Mouse (Mus musculus): ENCODE results near the gene Map2k4. TPM values are rescaled to one million over a fixed set of nuclear protein-coding genes. Genes with fewer than 3 reads are reported as not detected.

Map2k4 gene
- polyA plus RNA-seq, 1 experiment from 2014 or later, result 66.0 TPM

DNA sequence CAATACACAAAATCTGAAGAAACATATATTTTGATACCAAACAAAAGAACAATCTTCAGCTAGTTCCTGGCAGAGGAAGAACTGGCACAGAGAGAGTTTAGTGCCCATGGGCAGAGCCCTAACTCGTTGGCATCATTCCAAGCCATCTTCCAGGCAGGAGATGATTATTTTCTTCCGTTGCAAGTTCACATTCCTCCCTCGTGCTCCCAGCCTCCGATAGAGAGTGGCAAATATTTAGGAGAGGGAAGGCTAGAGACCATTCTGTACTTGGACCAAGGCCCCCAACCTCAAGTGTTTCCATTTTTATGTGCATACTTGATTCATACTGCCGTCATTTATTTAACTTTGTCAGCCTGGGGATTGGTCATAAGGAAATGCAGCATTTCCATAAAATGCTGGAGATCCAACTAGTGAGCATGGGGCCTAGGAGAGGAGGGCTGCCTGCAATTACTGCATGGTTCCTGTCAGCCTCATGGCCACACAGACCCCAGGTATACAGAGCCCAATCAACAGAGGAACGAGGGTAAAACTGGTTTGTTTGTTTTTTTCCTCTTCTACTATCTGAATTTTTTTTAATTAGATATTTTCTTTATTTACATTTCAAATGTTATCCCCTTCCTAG lies 120.6 kb downstream of the Map2k4 start:
- no peak for ATAC-seq (ENCODE audit: low FRiP score)
- no peaks in the 10 kb centered on the region for H3K4me1 ChIP-seq
- no peak overlapping the region for H3K4me3 ChIP-seq (replicated peaks)
- no peak overlapping the region for H3K4me2 ChIP-seq
- H3K36me3 ChIP-seq (replicated peaks), result no peaks in the 10 kb centered on the region
- no peaks in the 10 kb centered on the region for H3K27me3 ChIP-seq
- no peak overlapping the region for H3K9ac ChIP-seq
- H3K9me3 ChIP-seq, result no peaks in the 10 kb centered on the region
- WGBS, result 79% methylated on average over 6 of the region's 6 CpGs
- H3K27ac ChIP-seq, result no peak overlapping the region

DNA sequence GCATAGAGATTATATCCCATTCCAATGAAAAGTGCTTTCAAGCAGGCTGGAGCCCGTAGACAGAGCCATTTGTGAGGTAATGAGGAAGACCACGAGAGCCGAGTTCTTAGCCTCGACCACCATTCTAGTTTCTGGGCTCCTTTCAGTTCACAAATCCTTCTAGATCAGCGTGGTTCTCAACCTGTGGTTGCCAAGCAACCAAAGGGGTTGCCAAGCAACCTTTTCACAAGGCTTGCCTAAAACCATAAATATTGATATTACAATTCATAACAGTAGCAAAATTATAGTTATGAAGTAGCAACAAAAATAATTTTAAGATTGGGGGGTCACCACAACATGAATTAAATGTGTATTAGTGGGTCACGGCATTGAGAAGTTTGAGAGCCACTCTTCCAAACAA lies 123.2 kb downstream of the Map2k4 start:
- H3K27me3 ChIP-seq, result no peaks in the 10 kb centered on the region
- no peak overlapping the region for H3K4me2 ChIP-seq
- no peaks in the 10 kb centered on the region for H3K4me1 ChIP-seq
- H3K4me3 ChIP-seq (replicated peaks), result no peak overlapping the region
- H3K27ac ChIP-seq, result no peak overlapping the region
- H3K9me3 ChIP-seq, result no peaks in the 10 kb centered on the region
- WGBS, result 73% methylated on average over 6 of the region's 6 CpGs
- H3K9ac ChIP-seq, result no peak overlapping the region
- H3K36me3 ChIP-seq (replicated peaks), result no peaks in the 10 kb centered on the region
- no peak for ATAC-seq (ENCODE audit: low FRiP score)

DNA sequence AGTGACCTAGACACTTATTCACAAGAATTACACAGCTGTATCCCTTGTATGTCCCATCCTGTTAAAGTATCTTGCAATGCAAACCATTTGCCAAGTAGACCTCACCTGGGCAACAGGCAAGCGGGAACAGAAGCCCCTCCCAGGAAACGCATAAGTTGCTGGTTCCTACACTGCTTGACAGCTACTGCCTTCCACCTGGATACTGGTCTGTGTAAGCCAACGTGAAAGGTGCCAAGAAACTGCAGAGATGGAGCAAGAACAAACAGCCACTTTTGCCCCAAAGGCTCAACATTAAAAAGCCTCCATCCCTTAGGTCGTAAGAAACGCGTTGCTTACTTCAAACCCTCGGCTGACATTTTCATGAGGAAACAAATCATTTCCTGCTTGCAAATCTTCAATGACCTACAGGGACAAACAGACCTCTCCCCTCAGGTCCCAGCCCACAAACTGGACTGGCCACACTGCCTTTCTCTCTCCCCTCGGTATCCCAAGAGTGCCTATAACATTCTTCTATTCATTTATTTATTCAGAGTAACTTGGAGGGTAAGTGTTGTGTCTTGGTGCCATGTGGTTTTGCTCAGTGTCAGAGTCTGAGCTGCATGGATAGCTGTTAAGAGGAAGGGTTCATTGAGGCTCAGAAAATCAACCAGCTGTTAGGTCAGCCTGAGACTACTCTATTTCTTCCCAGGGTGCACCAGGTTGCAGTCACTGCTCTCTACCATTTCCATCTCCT lies 126.1 kb downstream of the Map2k4 start:
- Histone ChIP-seq H3K27me3 (no peaks in the 10 kb centered on the region), H3K9ac (no peak overlapping the region), H3K4me2 (no peak overlapping the region), H3K9me3 (no peaks in the 10 kb centered on the region), H3K27ac (no peak overlapping the region), H3K36me3 (replicated peaks) (no peaks in the 10 kb centered on the region), H3K4me1 (no peaks in the 10 kb centered on the region), H3K4me3 (replicated peaks) (no peak overlapping the region)
- 85% methylated on average over 8 of the region's 8 CpGs for WGBS
- no peak for ATAC-seq (ENCODE audit: low FRiP score)

DNA sequence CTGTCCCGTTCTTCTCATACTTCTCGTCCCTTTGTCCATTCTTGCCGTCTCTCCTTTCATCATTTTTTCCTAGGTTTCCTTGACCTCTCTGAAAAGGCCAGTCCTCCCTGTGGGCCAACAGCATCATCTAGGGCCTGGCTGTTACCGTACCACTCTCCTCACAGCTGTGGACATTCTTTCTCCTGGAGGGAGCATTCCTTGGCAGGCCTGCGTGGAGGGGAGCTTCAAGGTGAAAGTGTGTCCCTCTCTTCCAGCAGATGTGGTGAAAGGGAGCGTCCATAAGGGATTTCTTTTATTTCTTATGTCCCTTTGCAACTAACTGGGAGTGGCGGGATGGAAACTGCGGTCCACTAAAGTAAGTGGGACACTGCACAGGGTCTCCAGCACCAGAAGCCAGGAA lies 134.2 kb downstream of the Map2k4 start:
- no peaks in the 10 kb centered on the region for H3K9me3 ChIP-seq
- no peak for ATAC-seq (ENCODE audit: low FRiP score)
- H3K4me3 ChIP-seq (replicated peaks), result no peak overlapping the region
- no peaks in the 10 kb centered on the region for H3K4me1 ChIP-seq
- no peaks in the 10 kb centered on the region for H3K27me3 ChIP-seq
- H3K9ac ChIP-seq, result no peak overlapping the region
- WGBS, result 91% methylated on average over 8 of the region's 8 CpGs
- H3K27ac ChIP-seq, result no peak overlapping the region
- no peak overlapping the region for H3K4me2 ChIP-seq
- no peaks in the 10 kb centered on the region for H3K36me3 ChIP-seq (replicated peaks)

DNA sequence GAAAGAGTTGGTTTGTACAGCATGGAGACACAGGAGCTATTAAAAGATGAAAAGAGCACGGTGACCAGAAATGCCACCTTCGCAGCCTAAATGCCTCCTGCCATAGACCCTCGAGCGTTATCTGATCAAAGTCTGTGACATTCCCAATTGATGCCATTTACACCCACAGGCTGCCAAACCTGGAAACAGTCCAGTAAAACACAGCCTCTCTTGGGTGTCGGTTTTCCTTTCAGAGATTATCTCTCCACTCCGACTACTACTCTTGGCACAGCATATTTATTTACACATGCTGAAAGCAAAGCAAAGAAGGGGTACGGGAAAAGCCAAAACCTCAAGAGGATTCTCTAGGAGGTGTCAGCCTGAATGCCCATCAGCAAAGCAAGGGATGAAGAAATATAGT lies 136.7 kb downstream of the Map2k4 start:
- H3K4me2 ChIP-seq, result no peak overlapping the region
- H3K27me3 ChIP-seq, result no peaks in the 10 kb centered on the region
- no peaks in the 10 kb centered on the region for H3K9me3 ChIP-seq
- H3K9ac ChIP-seq, result no peak overlapping the region
- H3K27ac ChIP-seq, result no peak overlapping the region
- WGBS, result 90% methylated on average over 7 of the region's 7 CpGs
- no peaks in the 10 kb centered on the region for H3K36me3 ChIP-seq (replicated peaks)
- no peaks in the 10 kb centered on the region for H3K4me1 ChIP-seq
- ATAC-seq (ENCODE audit: low FRiP score), result no peak
- no peak overlapping the region for H3K4me3 ChIP-seq (replicated peaks)

DNA sequence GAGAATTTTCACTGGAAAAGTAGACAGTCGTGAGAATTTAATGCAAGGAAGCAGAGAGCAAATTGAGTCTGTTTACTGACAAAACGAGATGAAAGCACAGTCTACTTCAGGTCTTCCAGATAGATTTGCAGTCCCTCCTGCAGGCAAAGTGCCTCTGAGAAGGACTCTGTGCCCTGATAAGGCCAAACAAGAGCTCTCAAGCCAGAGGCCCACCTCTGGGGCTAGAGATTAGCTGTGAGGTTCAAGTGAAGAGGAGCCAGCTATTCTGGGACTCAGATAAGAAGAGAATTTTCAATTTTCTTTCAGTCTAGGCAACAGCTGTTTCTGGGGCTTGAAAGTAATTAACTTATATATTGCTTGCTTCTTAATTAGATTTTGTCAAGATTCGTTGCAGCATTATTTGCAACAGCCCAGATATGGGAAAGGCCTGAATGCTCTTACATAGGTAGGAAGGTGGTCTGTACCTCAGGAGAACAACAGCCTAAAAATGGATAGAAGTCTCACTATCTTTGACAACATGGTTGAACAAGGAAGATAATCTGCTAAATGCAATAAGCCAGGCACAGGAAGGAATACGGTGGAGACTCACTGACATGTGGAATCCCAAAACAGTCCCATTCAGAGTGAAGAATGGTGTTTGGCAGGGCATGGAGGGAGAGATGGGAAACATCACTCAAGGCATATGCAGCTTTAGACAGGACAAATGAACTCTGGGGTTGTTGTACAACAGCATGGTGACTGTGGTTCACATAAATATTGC lies 138.0 kb downstream of the Map2k4 start:
- H3K36me3 ChIP-seq (replicated peaks), result no peaks in the 10 kb centered on the region
- H3K4me2 ChIP-seq, result no peak overlapping the region
- no peaks in the 10 kb centered on the region for H3K9me3 ChIP-seq
- H3K27ac ChIP-seq, result no peak overlapping the region
- H3K9ac ChIP-seq, result no peak overlapping the region
- WGBS, result 82% methylated on average over 4 of the region's 4 CpGs
- H3K4me1 ChIP-seq, result no peaks in the 10 kb centered on the region
- no peak for ATAC-seq (ENCODE audit: low FRiP score)
- H3K27me3 ChIP-seq, result no peaks in the 10 kb centered on the region
- no peak overlapping the region for H3K4me3 ChIP-seq (replicated peaks)

DNA sequence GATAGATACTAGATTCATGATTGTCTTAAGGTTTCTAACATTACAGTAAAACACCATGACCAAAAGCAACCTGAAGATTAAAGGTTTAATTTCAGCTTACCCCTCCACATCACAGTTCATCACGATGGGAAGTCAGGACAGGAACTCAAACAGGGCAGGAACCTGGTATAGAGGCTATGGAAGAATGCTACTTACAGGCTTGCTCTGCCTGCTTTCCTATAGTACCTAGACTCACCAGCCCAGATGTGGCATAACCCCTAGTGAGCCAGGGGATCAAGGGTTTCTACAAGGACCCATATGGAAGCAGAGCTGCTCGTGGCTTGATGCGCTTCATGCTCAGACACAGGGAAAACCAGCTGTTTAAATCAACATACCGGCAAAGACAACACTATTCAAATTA lies 138.6 kb downstream of the Map2k4 start:
- H3K27me3 ChIP-seq, result no peaks in the 10 kb centered on the region
- no peaks in the 10 kb centered on the region for H3K4me1 ChIP-seq
- no peak for ATAC-seq (ENCODE audit: low FRiP score)
- H3K27ac ChIP-seq, result no peak overlapping the region
- no peaks in the 10 kb centered on the region for H3K9me3 ChIP-seq
- H3K36me3 ChIP-seq (replicated peaks), result no peaks in the 10 kb centered on the region
- H3K4me3 ChIP-seq (replicated peaks), result no peak overlapping the region
- WGBS, result 84% methylated on average over 4 of the region's 4 CpGs
- H3K9ac ChIP-seq, result no peak overlapping the region
- H3K4me2 ChIP-seq, result no peak overlapping the region

DNA sequence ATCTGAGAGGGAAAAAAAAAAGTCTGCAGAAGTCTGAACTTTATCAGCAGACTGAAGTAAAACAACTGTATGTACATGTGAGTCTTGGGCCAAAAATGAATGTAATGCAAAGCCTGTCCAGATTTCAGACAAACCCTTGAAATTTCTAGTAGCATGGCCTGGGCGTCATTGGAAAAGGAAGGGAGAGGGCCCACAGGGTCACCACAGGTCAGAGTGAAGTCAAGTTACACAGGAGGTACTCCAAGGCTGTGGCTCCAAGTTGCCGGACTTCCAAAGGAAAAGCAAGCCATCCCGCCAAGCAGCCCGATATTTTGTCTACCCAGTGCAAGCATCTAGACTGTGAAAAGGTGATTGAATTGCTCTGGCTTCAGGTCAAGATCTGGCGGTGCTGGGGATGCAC lies 141.8 kb downstream of the Map2k4 start:
- Histone ChIP-seq H3K4me3 (replicated peaks) (no peak overlapping the region), H3K4me2 (no peak overlapping the region), H3K9me3 (no peaks in the 10 kb centered on the region), H3K36me3 (replicated peaks) (no peaks in the 10 kb centered on the region), H3K27ac (no peak overlapping the region), H3K9ac (no peak overlapping the region), H3K4me1 (no peaks in the 10 kb centered on the region), H3K27me3 (no peaks in the 10 kb centered on the region)
- WGBS, result 88% methylated on average over 5 of the region's 5 CpGs
- ATAC-seq (ENCODE audit: low FRiP score), result no peak

DNA sequence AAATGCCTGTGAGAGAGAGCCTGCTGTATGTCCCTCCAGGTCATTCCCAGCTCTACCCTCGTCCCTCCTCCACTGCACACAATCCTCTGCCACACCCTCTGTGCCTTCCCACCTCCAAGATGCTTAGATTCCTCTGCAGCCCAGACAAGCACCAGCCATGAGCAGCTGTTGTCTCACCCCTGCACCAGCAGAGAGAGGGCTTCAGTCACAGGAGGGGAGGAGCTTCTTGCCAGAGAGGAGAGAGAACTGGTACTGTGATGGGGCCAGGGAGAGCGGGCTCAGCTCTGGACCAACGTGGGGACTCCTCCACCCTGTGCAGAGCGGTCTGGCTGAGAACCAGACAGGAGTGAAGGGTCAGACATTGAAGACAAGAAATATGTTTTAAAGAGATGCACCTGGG lies 143.6 kb downstream of the Map2k4 start:
- no peak overlapping the region for H3K27ac ChIP-seq
- no peak for ATAC-seq (ENCODE audit: low FRiP score)
- H3K4me1 ChIP-seq, result no peaks in the 10 kb centered on the region
- no peaks in the 10 kb centered on the region for H3K27me3 ChIP-seq
- no peak overlapping the region for H3K4me3 ChIP-seq (replicated peaks)
- no peak overlapping the region for H3K9ac ChIP-seq
- no peaks in the 10 kb centered on the region for H3K36me3 ChIP-seq (replicated peaks)
- 70% methylated on average over 4 of the region's 4 CpGs for WGBS
- H3K4me2 ChIP-seq, result no peak overlapping the region
- H3K9me3 ChIP-seq, result no peaks in the 10 kb centered on the region

DNA sequence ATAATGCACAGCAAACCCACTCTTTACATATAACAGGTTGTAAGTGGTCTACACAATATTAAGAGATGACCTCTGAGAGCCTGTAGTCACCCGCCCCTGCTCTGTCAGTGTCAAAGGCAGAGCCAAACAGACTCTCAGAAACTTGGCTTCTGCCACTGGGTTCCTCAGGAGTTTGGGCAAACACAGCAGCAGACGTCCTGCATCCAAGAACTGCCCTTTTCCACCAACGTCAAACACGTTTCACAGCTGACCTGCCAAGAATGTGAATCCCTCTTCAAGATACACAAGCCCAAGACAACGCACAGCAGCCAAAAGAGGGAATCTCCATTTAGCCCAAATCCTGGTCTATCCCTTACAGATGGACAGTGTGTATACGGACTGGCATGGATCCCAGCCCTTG lies 147.8 kb downstream of the Map2k4 start:
- no peak for ATAC-seq (ENCODE audit: low FRiP score)
- Histone ChIP-seq H3K4me1 (no peaks in the 10 kb centered on the region), H3K4me2 (no peak overlapping the region), H3K9ac (no peak overlapping the region), H3K27me3 (no peaks in the 10 kb centered on the region), H3K27ac (no peak overlapping the region), H3K4me3 (replicated peaks) (no peak overlapping the region), H3K9me3 (no peaks in the 10 kb centered on the region), H3K36me3 (replicated peaks) (no peaks in the 10 kb centered on the region)
- 75% methylated on average over 6 of the region's 6 CpGs for WGBS
